Mouse (Mus musculus): ENCODE measurements around the gene Vipas39. TPM values are rescaled to one million over a fixed set of nuclear protein-coding genes. Genes with fewer than 3 reads are reported as not detected.

The Vipas39 gene
- total and polyA plus RNA-seq, 2 experiments from 2014 or later = 31.4 to 40.4 TPM

DNA sequence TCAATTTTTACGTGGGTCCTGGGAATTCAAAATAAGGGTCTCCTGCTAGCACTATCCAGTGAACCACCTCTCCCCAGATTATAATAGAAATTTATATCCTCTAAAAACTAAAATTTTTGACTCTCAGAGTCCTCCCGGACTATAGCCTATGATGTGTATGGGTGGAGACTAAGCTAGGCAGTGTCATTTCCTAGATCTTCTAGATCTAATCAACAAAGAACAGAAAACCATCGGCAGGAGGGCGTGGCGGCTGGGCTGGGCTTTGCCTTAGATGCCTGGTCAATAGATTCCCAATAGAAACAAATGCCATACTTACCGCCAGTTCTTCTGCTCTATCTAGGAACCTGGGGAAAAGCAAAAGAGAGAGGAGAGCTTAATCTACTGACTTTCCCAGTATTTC is 15.9 kb downstream of the Vipas39 start:
- no peak for ATAC-seq (ENCODE audit: insufficient read depth, low read depth)
- WGBS = 89% methylated on average over 6 of the region's 6 CpGs
- TF ChIP-seq EP300 (IDR thresholded peaks at IDR 0.05; ENCODE audit: low read depth) (no peak), CTCF (IDR thresholded peaks at IDR 0.05; ENCODE audit: low read depth) (no peak)

DNA sequence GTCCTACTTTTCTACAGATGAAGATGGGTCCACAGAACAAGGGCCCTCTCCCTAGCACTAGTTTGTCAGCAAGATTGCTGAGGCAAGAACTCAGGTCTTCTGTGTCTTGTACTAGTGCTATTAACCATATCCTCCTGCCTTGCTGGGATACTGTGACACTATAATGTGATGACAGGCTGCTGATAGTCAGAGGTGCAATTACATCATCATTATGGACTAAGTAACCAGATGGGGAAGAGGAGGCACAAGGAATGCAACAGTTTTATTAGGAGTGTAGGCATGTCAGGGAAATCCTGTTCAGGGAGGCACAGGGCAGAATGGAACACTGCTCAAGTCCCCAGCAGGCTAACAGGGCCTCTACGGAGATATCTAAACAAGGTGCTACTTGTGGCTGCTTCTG is 27.4 kb downstream of the Vipas39 start, which contains the start of gene Noxred1:
Gene Noxred1, minus strand, starts transcription at position 101 of the 400 bp plus-strand sequence.
- no peak within 1 kb of the TSS for H3K27ac ChIP-seq (ENCODE audit: low read depth)
- ATAC-seq (ENCODE audit: insufficient read depth, low read depth) = no peak; the same call in 1 of the 2 replicates
- H3K4me2 ChIP-seq (ENCODE audit: low read depth, low read length) = no peak within 1 kb of the TSS
- no peaks in the 10 kb centered on the region for H3K9me3 ChIP-seq (replicated peaks; ENCODE audit: control insufficient read depth, low read length)
- H3K4me1 ChIP-seq (ENCODE audit: control insufficient read depth, insufficient read depth) = no peaks in the 10 kb centered on the region
- H3K4me3 ChIP-seq (ENCODE audit: low read depth, low read length) = no peak within 1 kb of the TSS
- H3K9ac ChIP-seq (replicated peaks; ENCODE audit: low read depth, low read length) = no peak within 1 kb of the TSS
- no peaks in the 10 kb centered on the region for H3K27me3 ChIP-seq (ENCODE audit: control insufficient read depth, insufficient read depth, low read length)
- 32% methylated on average over 1 of the region's 1 CpGs for WGBS
- peak; percentile 13 for DNase-seq (ENCODE audit: low spot score)
- peaks cover 50% of the 10 kb centered on the region for H3K36me3 ChIP-seq (replicated peaks; ENCODE audit: control insufficient read depth, insufficient read depth, low read length)
- TF ChIP-seq CTCF (IDR thresholded peaks at IDR 0.05; ENCODE audit: low read depth) (no peak), EP300 (IDR thresholded peaks at IDR 0.05; ENCODE audit: low read depth) (no peak)

More for the DNA sequence above, 15.9 kb downstream of the Vipas39 start:
- H3K4me3 ChIP-seq (ENCODE audit: low read depth, low read length) = no peak overlapping the region
- no peak for DNase-seq (ENCODE audit: low spot score)
- H3K36me3 ChIP-seq (replicated peaks; ENCODE audit: control insufficient read depth, insufficient read depth, low read length) = peaks cover 88% of the 10 kb centered on the region
- no peak overlapping the region for H3K4me2 ChIP-seq (ENCODE audit: low read depth, low read length)
- H3K9me3 ChIP-seq (replicated peaks; ENCODE audit: control insufficient read depth, low read length) = no peaks in the 10 kb centered on the region
- H3K9ac ChIP-seq (replicated peaks; ENCODE audit: low read depth, low read length) = no peak overlapping the region
- H3K4me1 ChIP-seq (ENCODE audit: control insufficient read depth, insufficient read depth) = no peaks in the 10 kb centered on the region
- H3K27ac ChIP-seq (ENCODE audit: low read depth) = no peak overlapping the region
- no peaks in the 10 kb centered on the region for H3K27me3 ChIP-seq (ENCODE audit: control insufficient read depth, insufficient read depth, low read length)

DNA sequence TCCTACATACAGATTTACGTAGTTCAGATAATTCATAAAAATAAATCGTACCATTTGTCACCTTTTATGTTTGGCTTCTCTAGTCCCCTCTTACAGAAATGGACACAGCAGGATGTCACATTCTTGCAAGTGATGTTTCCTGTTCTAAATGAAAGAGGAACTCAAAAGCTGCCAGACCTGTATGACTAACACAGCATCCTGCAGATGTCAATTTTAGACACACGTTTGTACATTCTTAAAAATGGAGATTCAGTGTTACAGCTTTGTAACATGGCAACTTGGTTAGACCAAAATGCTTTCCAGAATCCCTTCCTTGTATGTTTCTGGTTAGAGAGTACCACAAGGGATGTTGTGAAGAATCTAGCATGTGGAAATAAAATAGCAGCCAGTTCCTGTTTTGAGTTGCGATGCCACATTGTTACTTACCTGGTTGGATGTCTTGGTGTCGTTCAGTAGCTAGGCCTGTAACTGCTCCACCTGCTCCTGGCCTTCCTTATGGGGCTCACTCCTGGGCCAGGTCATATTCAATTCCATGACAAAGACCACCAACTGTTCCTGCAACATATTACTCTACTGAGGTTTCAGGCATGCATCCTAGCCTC is 29.1 kb downstream of the Vipas39 start:
- H3K36me3 ChIP-seq (replicated peaks; ENCODE audit: control insufficient read depth, insufficient read depth, low read length) = peaks cover 39% of the 10 kb centered on the region
- no peaks in the 10 kb centered on the region for H3K9me3 ChIP-seq (replicated peaks; ENCODE audit: control insufficient read depth, low read length)
- no peak for DNase-seq (ENCODE audit: low spot score)
- no peaks in the 10 kb centered on the region for H3K4me1 ChIP-seq (ENCODE audit: control insufficient read depth, insufficient read depth)
- H3K4me2 ChIP-seq (ENCODE audit: low read depth, low read length) = no peak overlapping the region
- no peak overlapping the region for H3K27ac ChIP-seq (ENCODE audit: low read depth)
- ATAC-seq (ENCODE audit: insufficient read depth, low read depth) = no peak
- TF ChIP-seq CTCF (IDR thresholded peaks at IDR 0.05; ENCODE audit: low read depth) (no peak), EP300 (IDR thresholded peaks at IDR 0.05; ENCODE audit: low read depth) (no peak)
- 77% methylated on average over 5 of the region's 5 CpGs for WGBS
- no peak overlapping the region for H3K9ac ChIP-seq (replicated peaks; ENCODE audit: low read depth, low read length)
- H3K27me3 ChIP-seq (ENCODE audit: control insufficient read depth, insufficient read depth, low read length) = no peaks in the 10 kb centered on the region
- H3K4me3 ChIP-seq (ENCODE audit: low read depth, low read length) = no peak overlapping the region

DNA sequence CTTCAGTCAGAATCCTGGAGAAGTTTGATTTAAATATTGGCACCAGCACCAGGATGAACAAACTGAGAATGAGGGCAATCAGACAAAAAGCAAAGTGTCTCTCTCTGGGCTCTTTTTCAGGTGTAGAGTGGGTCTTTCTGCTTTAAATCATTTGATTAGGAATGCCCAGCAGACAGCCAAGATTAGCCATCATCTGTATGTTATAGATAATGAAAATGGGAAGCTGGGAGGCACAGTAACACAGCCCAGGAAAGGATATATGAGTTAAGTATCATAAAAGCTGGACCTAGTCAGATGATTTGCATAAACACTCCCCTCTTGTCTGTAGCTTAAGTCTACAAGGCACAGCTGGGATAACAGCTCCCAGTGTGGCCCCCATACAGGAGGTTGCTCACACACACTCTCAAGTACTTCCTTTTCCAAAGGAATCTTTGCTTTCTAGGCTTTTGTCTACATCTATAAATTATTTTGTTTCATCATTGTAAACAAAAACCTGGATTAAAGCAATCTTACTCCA is 35.6 kb downstream of the Vipas39 start:
- Histone ChIP-seq H3K4me1 (ENCODE audit: control insufficient read depth, insufficient read depth) (no peaks in the 10 kb centered on the region), H3K36me3 (replicated peaks; ENCODE audit: control insufficient read depth, insufficient read depth, low read length) (no peaks in the 10 kb centered on the region), H3K4me2 (ENCODE audit: low read depth, low read length) (no peak overlapping the region), H3K9me3 (replicated peaks; ENCODE audit: control insufficient read depth, low read length) (no peaks in the 10 kb centered on the region), H3K27ac (ENCODE audit: low read depth) (no peak overlapping the region), H3K9ac (replicated peaks; ENCODE audit: low read depth, low read length) (no peak overlapping the region), H3K4me3 (ENCODE audit: low read depth, low read length) (no peak overlapping the region), H3K27me3 (ENCODE audit: control insufficient read depth, insufficient read depth, low read length) (no peaks in the 10 kb centered on the region)
- no peak for TF ChIP-seq CTCF (IDR thresholded peaks at IDR 0.05; ENCODE audit: low read depth)
- no peak for TF ChIP-seq EP300 (IDR thresholded peaks at IDR 0.05; ENCODE audit: low read depth)
- ATAC-seq (ENCODE audit: insufficient read depth, low read depth) = no peak
- no peak for DNase-seq (ENCODE audit: low spot score)

DNA sequence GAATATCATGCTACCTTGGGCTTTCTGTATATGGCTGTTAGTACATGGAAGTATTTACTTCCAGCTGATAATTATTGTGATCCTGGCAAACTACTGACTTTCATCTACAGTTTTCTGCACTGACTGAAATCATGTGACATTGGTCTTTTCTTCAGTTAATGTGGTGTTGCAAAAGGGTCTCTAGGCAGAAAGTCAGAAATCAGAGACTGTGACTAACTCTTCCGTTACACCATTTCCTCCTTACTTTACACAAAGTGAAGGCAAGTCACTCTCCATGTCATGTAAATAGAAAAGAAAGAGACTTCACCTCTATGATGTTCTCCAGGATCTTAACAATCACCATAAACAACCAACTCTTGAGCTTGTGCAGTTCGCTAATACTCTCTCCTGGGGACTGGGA is 36.4 kb downstream of the Vipas39 start:
- WGBS = 93% methylated on average over 2 of the region's 2 CpGs
- no peak for ATAC-seq (ENCODE audit: insufficient read depth, low read depth)
- H3K27ac ChIP-seq (ENCODE audit: low read depth) = no peak overlapping the region

DNA sequence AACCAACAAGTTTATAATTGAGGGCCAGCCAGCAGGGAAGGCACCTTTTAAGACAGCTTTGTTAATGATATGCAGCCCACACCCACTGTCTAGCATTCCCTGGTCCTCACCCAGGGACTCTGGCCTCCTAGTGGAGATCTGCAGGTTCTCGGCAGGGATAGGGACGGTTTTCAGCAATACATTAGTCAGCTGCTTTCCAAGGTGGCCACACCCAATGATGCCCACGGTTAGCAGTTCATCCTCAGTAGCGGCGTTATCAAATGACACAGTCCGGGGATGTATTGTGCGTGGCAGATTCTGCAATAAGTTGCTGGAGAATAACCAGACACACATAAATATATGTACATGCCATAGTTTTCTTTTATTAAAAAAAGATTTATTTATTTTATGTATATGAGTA is 39.3 kb downstream of the Vipas39 start:
- DNase-seq (ENCODE audit: low spot score) (no peak), ATAC-seq (ENCODE audit: insufficient read depth, low read depth) (no peak)
- no peak overlapping the region for H3K4me2 ChIP-seq (ENCODE audit: low read depth, low read length)
- no peaks in the 10 kb centered on the region for H3K36me3 ChIP-seq (replicated peaks; ENCODE audit: control insufficient read depth, insufficient read depth, low read length)
- H3K4me3 ChIP-seq (ENCODE audit: low read depth, low read length) = no peak overlapping the region
- TF ChIP-seq CTCF (IDR thresholded peaks at IDR 0.05; ENCODE audit: low read depth) (no peak), EP300 (IDR thresholded peaks at IDR 0.05; ENCODE audit: low read depth) (no peak)
- no peaks in the 10 kb centered on the region for H3K9me3 ChIP-seq (replicated peaks; ENCODE audit: control insufficient read depth, low read length)
- H3K9ac ChIP-seq (replicated peaks; ENCODE audit: low read depth, low read length) = no peak overlapping the region
- no peak overlapping the region for H3K27ac ChIP-seq (ENCODE audit: low read depth)
- no peaks in the 10 kb centered on the region for H3K27me3 ChIP-seq (ENCODE audit: control insufficient read depth, insufficient read depth, low read length)
- 74% methylated on average over 7 of the region's 7 CpGs for WGBS
- no peaks in the 10 kb centered on the region for H3K4me1 ChIP-seq (ENCODE audit: control insufficient read depth, insufficient read depth)

More for the DNA sequence above, 36.4 kb downstream of the Vipas39 start:
- Histone ChIP-seq H3K4me2 (ENCODE audit: low read depth, low read length) (no peak overlapping the region), H3K27me3 (ENCODE audit: control insufficient read depth, insufficient read depth, low read length) (no peaks in the 10 kb centered on the region), H3K4me1 (ENCODE audit: control insufficient read depth, insufficient read depth) (no peaks in the 10 kb centered on the region), H3K9me3 (replicated peaks; ENCODE audit: control insufficient read depth, low read length) (no peaks in the 10 kb centered on the region), H3K36me3 (replicated peaks; ENCODE audit: control insufficient read depth, insufficient read depth, low read length) (no peaks in the 10 kb centered on the region), H3K9ac (replicated peaks; ENCODE audit: low read depth, low read length) (no peak overlapping the region), H3K4me3 (ENCODE audit: low read depth, low read length) (no peak overlapping the region)
- no peak for DNase-seq (ENCODE audit: low spot score)
- TF ChIP-seq CTCF (IDR thresholded peaks at IDR 0.05; ENCODE audit: low read depth) (no peak), EP300 (IDR thresholded peaks at IDR 0.05; ENCODE audit: low read depth) (no peak)
